Mouse (Mus musculus) lung, postnatal 36 days (tissue): Measurements from ENCODE around the gene Fancc.

Experiments
- DNase-seq: peaks from one replicate; pipeline ENCODE4 v3.0.0; 2022; ENCODE audit warnings: mixed read lengths

The Fancc gene

GRCm38 (mm10) chr13:63496646-63497582, at the start of gene Fancc:
TSS of gene Fancc (minus strand) at chr13:63497278.
- no peak for DNase-seq

GRCm38 (mm10) chr13:63545291-63545690, 48.2 kb upstream of the Fancc start:
- no peak for DNase-seq

GRCm38 (mm10) chr13:63544967-63545253, 47.8 kb upstream of the Fancc start:
- peak; percentile 32 for DNase-seq

GRCm38 (mm10) chr13:63544119-63544966, 47.3 kb upstream of the Fancc start:
- no peak for DNase-seq

GRCm38 (mm10) chr13:63543459-63543858, 46.4 kb upstream of the Fancc start:
- no peak for DNase-seq

- no peak for DNase-seq
Observed at GRCm38 (mm10) chr13:63542796-63543384, 45.8 kb upstream of the Fancc start.

GRCm38 (mm10) chr13:63541510-63541909, 44.4 kb upstream of the Fancc start:
- DNase-seq, result no peak

- no peak for DNase-seq
Observed at GRCm38 (mm10) chr13:63540584-63540983, 43.5 kb upstream of the Fancc start.

GRCm38 (mm10) chr13:63534981-63535380, 37.9 kb upstream of the Fancc start:
- DNase-seq, result peak; percentile 57

GRCm38 (mm10) chr13:63530857-63531256, 33.8 kb upstream of the Fancc start:
- no peak for DNase-seq

- no peak for DNase-seq
Observed at GRCm38 (mm10) chr13:63530371-63530764, 33.3 kb upstream of the Fancc start.

- DNase-seq, result peak; percentile 47
Observed at GRCm38 (mm10) chr13:63529602-63530370, 32.7 kb upstream of the Fancc start.

- no peak for DNase-seq
Observed at GRCm38 (mm10) chr13:63528852-63529251, 31.8 kb upstream of the Fancc start.

GRCm38 (mm10) chr13:63528164-63528675, 31.1 kb upstream of the Fancc start:
- no peak for DNase-seq

GRCm38 (mm10) chr13:63525571-63526197, 28.6 kb upstream of the Fancc start:
- DNase-seq, result no peak

GRCm38 (mm10) chr13:63524608-63525570, 27.8 kb upstream of the Fancc start:
- no peak for DNase-seq

GRCm38 (mm10) chr13:63524061-63524460, 27.0 kb upstream of the Fancc start:
- DNase-seq, result no peak

- DNase-seq, result no peak
Observed at GRCm38 (mm10) chr13:63522832-63523231, 25.8 kb upstream of the Fancc start.

GRCm38 (mm10) chr13:63520110-63520509, 23.0 kb upstream of the Fancc start:
- DNase-seq, result no peak

- no peak for DNase-seq
Observed at GRCm38 (mm10) chr13:63516535-63516934, 19.5 kb upstream of the Fancc start.

- no peak for DNase-seq
Observed at GRCm38 (mm10) chr13:63515542-63515941, 18.5 kb upstream of the Fancc start.
